Mouse (Mus musculus) frontal cortex, adult 2 months (tissue): ENCODE measurements around the gene Haghl. TPM values are rescaled to one million over a fixed set of nuclear protein-coding genes. Genes with fewer than 3 reads are reported as not detected.
A peak's percentile ranks its signal among the peaks of the same experiment; 100 is the strongest.
"Not testable (repeated sequence)": the region's sequence is repeated elsewhere in the genome, so short reads cannot be mapped to it uniquely, and the experiment has no call there.

Experiments used
- DNase-seq, 2 experiments: peaks; one replicate each; pipeline ENCODE4 v3.0.0; 2022; ENCODE audit warnings: low spot score in 1 of 2; ENCODE audit errors: extremely low spot score in 1 of 2
- polyA plus RNA-seq: library from polyadenylated mRNA; depleted of rRNA; stranded (reverse); fragments of >200 nt; gene quantifications from 2 replicates; pipeline ENCODE4 v1.2.3, GENCODE M21; 2012

Haghl gene
- polyA plus RNA-seq, 1 experiment: 246 TPM

DNA sequence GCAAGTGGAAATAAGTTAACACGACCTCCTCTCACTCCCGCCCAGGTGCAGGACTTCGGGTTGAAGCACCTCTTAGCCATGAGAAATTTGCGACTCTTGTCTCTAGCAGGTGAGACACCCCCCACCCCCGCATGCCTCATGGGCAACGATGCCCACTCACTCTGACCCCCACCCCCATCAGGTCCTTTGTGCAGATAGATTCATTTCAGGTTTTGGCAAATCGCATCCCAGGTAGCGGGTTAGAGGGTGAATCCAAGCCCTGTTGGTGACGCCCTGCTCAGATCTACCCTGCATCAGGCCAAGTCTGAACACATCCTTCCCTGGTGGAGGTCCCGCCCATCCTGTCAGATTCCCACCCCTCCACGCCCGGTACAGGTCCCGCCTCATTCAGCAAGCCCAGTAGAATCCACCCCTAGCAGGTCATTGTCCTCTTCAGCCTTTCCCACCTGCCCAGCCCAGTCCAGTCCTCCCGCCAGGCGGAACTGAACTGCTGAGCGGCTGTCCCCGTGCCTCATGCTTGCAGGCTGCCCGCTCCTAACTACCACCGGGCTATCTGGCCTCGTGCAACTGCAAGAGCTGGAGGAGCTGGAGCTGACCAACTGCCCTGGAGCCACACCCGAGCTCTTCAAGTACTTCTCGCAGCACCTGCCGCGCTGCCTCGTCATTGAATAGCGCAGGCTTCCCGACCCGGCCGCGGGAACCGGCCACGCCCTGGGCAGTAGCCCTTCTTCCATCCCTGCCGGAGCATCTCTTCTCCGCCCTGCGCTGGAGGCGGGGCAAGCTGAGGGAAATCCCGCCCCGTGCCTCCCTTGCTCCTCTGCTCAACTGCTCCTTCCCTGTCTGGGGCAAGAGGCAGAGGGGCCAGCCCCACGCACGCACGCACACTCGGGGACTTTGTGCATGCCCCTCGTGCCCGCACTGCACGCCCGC lies 33.6 kb upstream of the Haghl start:
- no peak for DNase-seq

DNA sequence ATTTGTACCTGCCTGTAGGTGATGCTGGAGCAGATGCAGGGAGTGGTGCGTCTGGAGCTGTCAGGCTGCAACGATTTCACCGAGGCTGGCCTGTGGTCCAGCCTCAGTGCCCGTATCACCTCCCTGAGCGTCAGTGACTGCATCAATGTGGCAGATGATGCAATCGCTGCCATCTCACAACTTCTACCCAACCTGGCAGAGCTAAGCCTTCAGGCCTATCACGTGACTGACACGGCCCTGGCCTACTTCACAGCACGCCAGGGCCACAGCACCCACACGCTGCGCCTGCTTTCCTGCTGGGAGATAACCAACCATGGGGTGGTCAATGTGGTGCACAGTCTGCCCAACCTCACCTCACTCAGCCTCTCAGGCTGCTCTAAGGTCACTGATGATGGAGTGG lies 32.2 kb upstream of the Haghl start:
- DNase-seq: no peak

- DNase-seq: peak in 1 of 2 experiments; percentile 92
These were observed 28.0 kb upstream of the Haghl start for GRCm38 (mm10) chr17:25813471-25813870.

DNA sequence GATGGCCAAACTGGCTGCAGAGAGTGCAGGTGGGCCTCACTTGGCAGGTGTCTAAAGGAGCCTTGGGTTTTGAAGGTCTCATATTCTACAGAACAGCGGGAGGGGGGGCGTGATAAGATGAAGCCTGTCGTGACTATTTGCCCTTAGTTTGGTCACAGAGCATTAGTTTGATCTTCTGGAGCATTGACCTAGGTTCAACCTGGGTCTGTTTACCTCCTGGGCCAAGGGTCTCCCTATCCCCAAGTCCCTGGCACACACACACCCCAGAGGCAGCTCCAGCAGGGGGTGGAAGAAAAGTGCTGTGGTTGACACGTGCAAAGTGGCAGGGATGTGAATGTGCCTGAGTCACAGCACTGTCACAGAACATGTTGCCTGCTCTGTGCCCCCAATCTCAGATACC lies 25.4 kb upstream of the Haghl start:
- DNase-seq: no peak

GRCm38 (mm10) chr17:25809606-25810340 lies 24.3 kb upstream of the Haghl start:
- no peak for DNase-seq

DNA sequence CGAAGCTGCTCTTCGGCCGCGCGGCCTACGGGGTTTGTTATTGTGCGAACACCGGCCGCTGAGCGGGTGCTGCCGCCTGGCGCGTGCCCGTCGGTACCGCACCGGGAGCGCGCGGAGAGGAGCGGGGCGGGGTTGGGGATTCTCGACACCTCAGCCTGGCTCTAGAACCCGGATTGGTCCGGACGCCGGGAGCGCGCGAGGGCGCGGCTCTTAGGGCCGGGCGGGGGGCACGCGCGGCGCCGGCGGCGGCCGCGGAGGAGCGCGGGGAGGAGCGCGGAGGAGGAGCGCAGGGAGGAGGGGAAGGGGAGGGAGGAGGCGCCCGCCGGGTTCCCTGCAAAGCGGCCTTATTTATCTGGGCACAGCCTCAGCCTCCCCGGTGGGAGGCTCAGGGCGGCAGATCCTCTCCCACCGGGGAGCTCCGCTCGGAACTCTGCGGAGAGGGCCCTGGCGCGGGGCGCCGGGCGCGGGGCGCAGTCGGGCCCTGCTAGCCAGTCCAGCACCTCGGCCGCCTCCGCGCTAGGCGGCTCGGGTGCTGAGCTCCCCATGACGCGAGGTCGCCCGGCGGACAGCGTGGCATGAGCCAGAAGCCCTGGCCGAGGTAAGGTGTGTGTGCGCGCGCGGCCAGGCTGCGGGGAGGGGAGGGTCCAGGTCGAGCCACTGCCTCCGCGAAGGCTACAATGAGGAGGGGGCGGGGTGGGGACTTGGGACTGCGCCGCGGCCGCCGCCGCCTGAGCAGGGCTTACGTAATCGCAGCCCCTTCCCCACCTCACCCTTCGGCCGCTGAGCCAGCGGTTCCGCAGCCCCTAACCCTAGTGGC lies 23.5 kb upstream of the Haghl start, which contains the start of gene Fbxl16:
TSS of gene Fbxl16 (plus strand) at position 297 of the 817 bp plus-strand sequence.
- peak; percentile 81 to 92 for DNase-seq

DNA sequence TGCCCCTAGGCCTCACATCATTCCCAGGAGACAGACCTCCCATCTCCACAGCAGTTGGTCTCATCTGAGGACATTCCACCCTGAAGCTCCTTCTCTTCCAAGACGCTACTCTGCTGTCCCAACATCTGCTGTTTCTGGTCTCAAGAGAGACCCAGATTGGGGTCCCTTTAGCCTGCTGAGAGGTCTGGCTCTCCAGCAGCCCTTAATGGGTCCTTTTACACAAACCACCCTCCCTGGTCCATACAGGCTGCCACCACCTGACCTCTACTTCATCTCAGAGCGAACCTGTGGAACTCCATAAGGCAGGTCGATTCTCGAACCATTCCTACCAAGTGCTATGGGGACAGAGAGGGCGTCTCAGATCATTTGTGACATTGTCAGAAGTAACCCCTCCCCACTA lies 22.6 kb upstream of the Haghl start:
- no peak for DNase-seq

DNA sequence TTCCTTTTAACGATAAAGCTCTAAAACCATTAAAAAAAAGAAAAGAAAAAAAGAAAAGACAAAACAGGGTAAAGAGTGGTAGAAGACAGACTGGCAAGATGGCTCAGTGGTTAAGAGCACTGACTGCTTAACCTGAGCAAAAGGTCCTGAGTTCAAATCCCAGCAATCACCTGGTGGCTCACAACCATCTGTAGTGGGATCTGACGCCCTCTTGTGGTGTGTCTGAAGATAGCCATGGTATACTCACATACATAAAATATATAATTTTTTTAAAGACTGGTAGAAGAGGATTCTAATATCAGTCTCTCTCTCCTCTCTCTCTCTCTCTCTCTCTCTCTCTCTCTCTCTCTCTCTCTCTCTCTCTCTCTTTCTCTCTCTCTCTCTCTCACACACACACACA lies 22.0 kb upstream of the Haghl start:
- DNase-seq: not testable (repeated sequence)

GRCm38 (mm10) chr17:25806507-25806906 lies 21.0 kb upstream of the Haghl start:
- DNase-seq: no peak

DNA sequence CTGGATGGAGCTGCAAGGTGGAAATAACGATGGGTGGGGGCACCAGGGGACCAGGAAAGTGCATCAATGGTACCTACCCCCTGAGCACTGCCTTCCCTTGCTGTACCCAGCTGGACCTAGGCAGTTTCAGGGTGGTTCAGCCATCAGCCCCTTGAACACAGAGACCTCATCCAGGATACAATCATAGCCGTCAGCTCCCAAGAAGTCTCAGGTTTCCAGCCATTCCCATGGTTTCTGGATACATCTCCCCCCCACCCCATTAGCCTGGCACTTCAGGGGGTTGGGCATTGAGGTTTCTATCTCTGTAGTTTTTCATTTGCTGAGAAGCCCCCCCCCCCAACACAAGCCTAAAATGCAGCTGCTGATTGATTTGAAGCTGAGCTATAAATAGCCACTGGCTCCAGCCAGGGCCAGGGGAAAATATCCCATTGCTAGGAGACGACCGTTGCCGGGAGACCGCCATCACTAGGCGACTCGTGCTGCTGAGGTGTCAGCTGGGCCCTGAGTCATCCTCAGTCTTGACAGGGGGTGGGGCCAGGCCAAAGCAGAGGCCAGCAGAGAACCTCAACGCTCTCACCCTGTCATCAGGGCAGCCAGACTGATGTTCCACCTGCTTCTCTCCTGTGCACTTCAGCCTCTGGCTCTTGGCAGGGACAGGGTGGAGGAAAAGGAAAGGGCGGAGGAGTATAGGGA lies 17.5 kb upstream of the Haghl start:
- peak; percentile 87 to 88 for DNase-seq

DNA sequence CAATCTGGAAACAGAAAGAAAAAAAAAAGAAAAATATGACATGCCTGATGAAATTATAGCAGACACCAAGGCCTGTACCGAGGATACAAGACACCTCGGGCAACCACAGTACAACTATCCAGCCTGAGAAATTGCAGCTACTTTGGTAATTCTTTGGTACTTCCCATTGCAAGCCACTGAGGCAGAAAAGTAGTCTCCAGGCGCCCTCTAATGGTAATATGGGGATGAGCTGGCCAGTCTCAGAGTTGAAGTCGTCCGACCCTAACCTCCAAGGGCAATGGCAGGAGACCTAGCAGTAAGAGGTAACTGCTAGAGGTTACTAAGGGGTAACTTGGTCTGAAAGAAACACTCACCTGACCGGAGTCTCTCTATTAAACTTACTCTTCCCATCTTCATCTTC lies 15.6 kb upstream of the Haghl start:
- peak in 1 of 2 experiments; percentile 89 for DNase-seq

- DNase-seq: peak in 1 of 2 experiments; percentile 75
These were observed 11.5 kb upstream of the Haghl start, which contains the start of gene Metrn for GRCm38 (mm10) chr17:25796951-25797369. Gene Metrn (minus strand): TSS chr17:25797136.

DNA sequence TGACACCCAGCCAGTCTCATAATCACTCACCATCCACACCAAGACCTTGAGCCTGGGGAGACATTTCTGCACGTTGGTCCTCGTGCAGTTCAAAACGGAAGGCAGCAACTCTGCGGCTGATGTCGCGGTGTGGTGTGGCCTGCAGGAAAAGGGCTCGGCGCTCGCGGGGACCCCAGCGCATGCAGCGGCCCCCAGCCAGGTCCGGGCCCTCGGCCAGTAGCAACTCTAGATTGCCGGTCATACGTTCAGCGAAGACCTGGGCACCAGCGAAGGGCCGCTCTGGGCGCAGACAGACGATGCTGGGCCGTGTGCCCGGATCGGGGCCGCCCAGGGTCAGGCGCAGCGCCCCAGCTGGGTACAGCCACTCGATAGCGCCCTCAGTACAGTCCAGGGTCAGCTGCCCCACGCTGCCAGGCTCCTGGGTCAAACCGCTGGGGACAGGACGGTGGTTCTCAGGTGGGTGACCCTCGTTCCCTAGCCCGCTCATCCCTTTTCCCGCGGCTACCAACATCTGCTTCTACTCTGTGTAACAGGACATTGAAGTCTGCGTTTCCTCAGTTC lies 10.8 kb upstream of the Haghl start:
- DNase-seq: no peak

GRCm38 (mm10) chr17:25795609-25796092 lies 10.2 kb upstream of the Haghl start, which contains the start of gene AC134908.4:
Gene AC134908.4 (minus strand): TSS chr17:25795659.
- DNase-seq: peak; percentile 59 to 66

DNA sequence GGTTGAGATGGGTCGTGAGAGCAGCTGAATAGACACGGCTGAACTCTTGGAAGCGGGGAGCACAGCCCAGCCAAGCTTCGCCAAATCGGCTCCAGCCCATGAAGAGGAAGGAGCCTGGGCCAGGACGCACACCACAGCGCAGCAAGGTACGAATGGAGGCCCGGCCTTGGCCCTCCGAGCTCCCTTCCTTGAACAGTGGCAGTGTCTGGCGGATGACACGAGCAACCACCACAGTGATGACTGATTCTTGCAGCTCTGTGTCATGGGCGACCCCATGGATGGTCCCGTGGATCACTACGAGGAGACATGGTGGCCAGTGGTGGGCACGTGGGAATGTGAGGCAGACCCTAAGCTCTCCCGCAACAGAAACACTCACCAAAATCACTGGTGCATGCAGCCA lies 9.5 kb upstream of the Haghl start:
- DNase-seq: no peak

- DNase-seq: no peak
These were observed 8.7 kb upstream of the Haghl start for GRCm38 (mm10) chr17:25794197-25794596.

DNA sequence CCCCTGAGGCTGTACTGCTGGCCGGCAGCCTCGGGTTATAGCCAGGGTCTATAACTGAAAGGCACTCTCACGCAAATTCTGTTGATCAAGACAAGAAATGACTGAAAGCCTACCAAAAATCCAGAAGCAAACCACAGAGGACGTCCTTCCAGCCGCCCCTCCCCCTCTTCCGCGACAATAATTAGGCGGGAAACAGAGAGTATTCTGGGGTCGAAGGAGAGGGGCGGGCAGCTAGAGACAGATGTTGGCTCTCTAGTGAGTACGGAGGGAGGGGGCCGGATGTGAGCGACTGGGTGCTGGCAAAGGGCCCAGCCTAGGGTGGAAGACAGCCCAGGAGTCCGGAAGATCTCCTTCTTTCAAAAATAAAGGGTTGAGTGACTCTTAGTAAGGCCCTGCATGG lies 7.1 kb upstream of the Haghl start, which contains the start of gene Fam173a:
TSS of gene Fam173a (minus strand) at position 287 of the 400 bp plus-strand sequence.
- DNase-seq: peak in 1 of 2 experiments; percentile 71

GRCm38 (mm10) chr17:25791843-25792527 lies 6.5 kb upstream of the Haghl start:
- peak; percentile 64 to 91 for DNase-seq
